Mouse (Mus musculus): ENCODE measurements at regions not wholly inside any gene's neighbourhood (a gene's known extent, or its start where the extent isn't known, plus 50 kb on each side); places are given as distances from the start of the nearest gene placed in this dataset.

- H3K9me3 ChIP-seq, result no peaks in the 10 kb centered on the region
- H3K27ac ChIP-seq, result no peak overlapping the region
- no peak overlapping the region for H3K4me3 ChIP-seq (replicated peaks)
- no peaks in the 10 kb centered on the region for H3K36me3 ChIP-seq
- H3K4me2 ChIP-seq, result no peak overlapping the region
- no peak overlapping the region for H3K9ac ChIP-seq (replicated peaks)
- WGBS, result 85% methylated on average over 3 of the region's 3 CpGs
- ATAC-seq (ENCODE audit: insufficient number of reproducible peaks, insufficient read depth, low FRiP score, low TSS enrichment, low read depth), result no peak
- no peaks in the 10 kb centered on the region for H3K4me1 ChIP-seq (replicated peaks)
- no peaks in the 10 kb centered on the region for H3K27me3 ChIP-seq
Observed at GRCm38 (mm10) chr4:56157521-56158065, 582.3 kb upstream of the Gm26657 start.

DNA sequence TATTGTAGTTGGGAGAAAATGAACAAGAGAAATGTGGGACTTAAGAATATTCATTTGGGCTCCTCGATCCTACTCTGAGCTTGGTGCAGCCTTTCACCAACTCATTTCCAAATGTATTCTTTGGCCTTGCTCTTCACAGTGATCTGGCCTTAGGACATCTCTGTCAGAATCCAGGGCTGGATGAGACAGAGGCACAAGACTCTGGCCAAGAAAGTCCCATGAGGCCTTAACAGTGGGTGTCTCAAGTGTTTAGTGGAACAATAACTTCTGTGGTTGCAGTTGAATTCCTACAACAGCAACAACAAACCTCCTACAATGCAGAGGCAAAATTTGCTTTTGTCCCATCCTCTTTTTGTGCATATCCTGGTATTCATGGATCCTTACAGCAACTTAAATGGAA, 589.2 kb upstream of the Gm26657 start:
- Histone ChIP-seq H3K4me1 (replicated peaks) (no peaks in the 10 kb centered on the region), H3K36me3 (no peaks in the 10 kb centered on the region), H3K4me3 (replicated peaks) (no peak overlapping the region), H3K27me3 (no peaks in the 10 kb centered on the region), H3K9ac (replicated peaks) (no peak overlapping the region), H3K4me2 (no peak overlapping the region), H3K9me3 (no peaks in the 10 kb centered on the region), H3K27ac (no peak overlapping the region)
- no peak for ATAC-seq (ENCODE audit: insufficient number of reproducible peaks, insufficient read depth, low FRiP score, low TSS enrichment, low read depth)
- 94% methylated on average over 1 of the region's 1 CpGs for WGBS

GRCm38 (mm10) chr4:56143827-56144226, 596.0 kb upstream of the Gm26657 start:
- Histone ChIP-seq H3K9me3 (no peaks in the 10 kb centered on the region), H3K36me3 (no peaks in the 10 kb centered on the region), H3K4me1 (replicated peaks) (no peaks in the 10 kb centered on the region), H3K9ac (replicated peaks) (no peak overlapping the region), H3K27me3 (no peaks in the 10 kb centered on the region), H3K4me2 (no peak overlapping the region), H3K4me3 (replicated peaks) (no peak overlapping the region), H3K27ac (no peak overlapping the region)
- no peak for ATAC-seq (ENCODE audit: insufficient number of reproducible peaks, insufficient read depth, low FRiP score, low TSS enrichment, low read depth)
- 92% methylated on average over 2 of the region's 2 CpGs for whole genome bisulfite sequencing

DNA sequence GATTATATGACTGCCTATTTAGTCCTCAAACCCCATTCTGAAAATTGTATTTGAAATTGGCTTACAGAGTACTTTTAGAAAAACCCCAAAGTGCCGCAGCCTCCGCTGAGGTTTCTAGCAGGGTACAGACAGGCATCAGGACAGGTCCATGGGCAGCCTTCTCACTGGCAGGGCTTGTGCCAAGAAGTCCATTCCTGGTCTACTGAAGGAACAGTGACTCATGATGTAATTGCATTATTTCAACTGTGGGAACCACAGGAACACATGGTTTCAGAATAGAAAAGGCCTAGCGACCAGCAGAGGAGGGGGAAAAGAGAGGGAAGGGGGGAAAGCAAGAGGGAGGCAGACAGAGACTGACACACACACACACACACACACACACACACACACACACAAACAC, 603.0 kb upstream of the Gm26657 start:
- no peaks in the 10 kb centered on the region for H3K36me3 ChIP-seq
- H3K27ac ChIP-seq, result no peak overlapping the region

DNA sequence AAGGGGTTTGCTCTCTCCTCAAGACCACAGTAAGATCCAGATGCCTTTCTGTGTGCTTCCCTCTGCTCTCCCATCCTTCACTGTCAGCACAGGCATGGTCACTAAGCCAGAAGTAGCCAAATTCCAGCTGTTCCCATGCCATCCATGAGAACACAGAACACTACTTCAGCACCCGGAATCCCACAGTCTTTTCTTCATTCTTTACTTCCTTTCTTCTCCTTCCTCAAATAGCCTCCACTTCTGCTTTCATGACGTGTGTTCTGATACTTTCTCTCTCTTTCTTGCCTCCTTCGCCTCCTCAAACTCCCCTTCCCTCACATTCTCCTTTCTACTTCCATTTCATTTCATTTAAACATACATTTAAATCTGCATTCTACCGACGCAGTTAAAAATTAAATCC, 602.1 kb upstream of the Klf4 start:
- Histone ChIP-seq H3K9ac (replicated peaks) (no peak overlapping the region), H3K27me3 (no peaks in the 10 kb centered on the region), H3K4me3 (replicated peaks) (no peak overlapping the region), H3K27ac (no peak overlapping the region), H3K4me1 (replicated peaks) (no peaks in the 10 kb centered on the region), H3K9me3 (no peaks in the 10 kb centered on the region), H3K36me3 (no peaks in the 10 kb centered on the region), H3K4me2 (no peak overlapping the region)
- no peak for ATAC-seq (ENCODE audit: insufficient number of reproducible peaks, insufficient read depth, low FRiP score, low TSS enrichment, low read depth)
- 91% methylated on average over 5 of the region's 5 CpGs for WGBS

More for the DNA sequence above, 603.0 kb upstream of the Gm26657 start:
- WGBS, result 94% methylated on average over 3 of the region's 3 CpGs
- Histone ChIP-seq H3K4me3 (replicated peaks) (no peak overlapping the region), H3K4me1 (replicated peaks) (no peaks in the 10 kb centered on the region), H3K4me2 (no peak overlapping the region), H3K9ac (replicated peaks) (no peak overlapping the region), H3K9me3 (no peaks in the 10 kb centered on the region), H3K27me3 (no peaks in the 10 kb centered on the region)
- no peak for ATAC-seq (ENCODE audit: insufficient number of reproducible peaks, insufficient read depth, low FRiP score, low TSS enrichment, low read depth)

DNA sequence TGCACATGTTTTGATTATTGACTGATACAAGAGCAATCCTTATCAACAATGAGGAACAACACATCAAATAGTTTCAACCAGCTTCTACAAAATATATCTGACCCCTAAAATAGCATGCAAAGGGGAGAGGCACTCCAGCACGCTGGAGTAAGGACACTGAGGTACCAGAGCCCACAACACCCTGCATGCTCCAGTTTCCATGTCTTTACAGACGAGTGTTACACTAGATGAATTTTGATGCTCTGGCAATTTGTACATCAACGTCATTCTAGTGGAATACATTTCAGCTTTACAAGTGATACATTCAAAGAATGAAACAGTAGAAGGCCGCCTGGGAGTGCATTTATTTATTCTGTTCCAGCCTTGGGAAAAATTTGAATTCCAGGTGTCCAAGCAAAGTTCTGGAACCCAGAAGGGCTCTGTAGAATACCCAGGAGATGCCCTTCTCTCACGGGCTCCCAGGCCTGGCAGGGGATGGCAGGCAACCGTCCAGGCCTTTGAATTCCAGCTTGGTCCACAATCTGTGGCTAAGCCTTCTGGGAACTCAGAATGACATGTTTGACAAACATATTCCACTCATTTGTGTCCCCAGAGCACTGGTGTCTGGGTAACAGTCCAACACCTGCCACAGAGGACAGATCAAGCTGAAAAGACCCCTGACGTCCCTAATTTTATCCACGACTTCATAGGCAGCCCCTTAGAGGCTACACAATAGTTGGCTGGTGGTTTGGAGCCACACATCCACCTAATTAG, 595.6 kb upstream of the Klf4 start:
- ATAC-seq (ENCODE audit: insufficient number of reproducible peaks, insufficient read depth, low FRiP score, low TSS enrichment, low read depth), result no peak
- H3K27me3 ChIP-seq, result no peaks in the 10 kb centered on the region
- no peak overlapping the region for H3K4me2 ChIP-seq
- H3K4me1 ChIP-seq (replicated peaks), result no peaks in the 10 kb centered on the region
- no peak overlapping the region for H3K27ac ChIP-seq
- H3K9ac ChIP-seq (replicated peaks), result no peak overlapping the region
- WGBS, result 79% methylated on average over 8 of the region's 8 CpGs
- no peaks in the 10 kb centered on the region for H3K9me3 ChIP-seq
- H3K36me3 ChIP-seq, result no peaks in the 10 kb centered on the region
- H3K4me3 ChIP-seq (replicated peaks), result no peak overlapping the region

GRCm38 (mm10) chr4:56124515-56124914, 592.2 kb upstream of the Klf4 start:
- Histone ChIP-seq H3K27ac (no peak overlapping the region), H3K9me3 (no peaks in the 10 kb centered on the region), H3K9ac (replicated peaks) (no peak overlapping the region), H3K27me3 (no peaks in the 10 kb centered on the region), H3K36me3 (no peaks in the 10 kb centered on the region), H3K4me3 (replicated peaks) (no peak overlapping the region), H3K4me1 (replicated peaks) (no peaks in the 10 kb centered on the region), H3K4me2 (no peak overlapping the region)
- ATAC-seq (ENCODE audit: insufficient number of reproducible peaks, insufficient read depth, low FRiP score, low TSS enrichment, low read depth), result no peak

- no peaks in the 10 kb centered on the region for H3K27me3 ChIP-seq
- H3K4me1 ChIP-seq (replicated peaks), result no peaks in the 10 kb centered on the region
- 89% methylated on average over 5 of the region's 5 CpGs for WGBS
Observed at GRCm38 (mm10) chr4:56122198-56122597, 589.9 kb upstream of the Klf4 start.

DNA sequence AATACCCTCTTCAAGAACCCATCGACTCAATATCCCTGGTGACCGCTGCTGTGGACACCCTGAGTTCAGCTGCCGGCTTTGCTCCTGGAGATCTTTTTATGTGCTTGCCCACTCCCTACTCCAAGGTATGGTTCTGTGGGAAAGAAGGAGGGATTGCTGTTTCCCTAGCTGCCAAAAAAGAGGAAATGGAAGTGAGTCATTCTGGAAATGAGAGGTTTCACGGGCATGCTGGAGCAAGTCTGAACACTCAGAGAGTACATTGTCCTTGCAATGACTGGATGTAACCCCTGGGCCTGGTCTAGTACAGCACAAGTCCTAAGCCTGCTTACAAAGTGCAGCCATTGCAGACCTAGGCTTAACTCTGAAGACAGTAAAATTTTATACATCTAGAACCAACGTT, 589.4 kb upstream of the Klf4 start:
- no peaks in the 10 kb centered on the region for H3K36me3 ChIP-seq
- no peak overlapping the region for H3K9ac ChIP-seq (replicated peaks)
- no peak overlapping the region for H3K27ac ChIP-seq
- no peak for ATAC-seq (ENCODE audit: insufficient number of reproducible peaks, insufficient read depth, low FRiP score, low TSS enrichment, low read depth)
- no peaks in the 10 kb centered on the region for H3K4me1 ChIP-seq (replicated peaks)
- no peaks in the 10 kb centered on the region for H3K9me3 ChIP-seq
- WGBS, result 84% methylated on average over 5 of the region's 5 CpGs
- no peak overlapping the region for H3K4me2 ChIP-seq
- no peak overlapping the region for H3K4me3 ChIP-seq (replicated peaks)
- H3K27me3 ChIP-seq, result no peaks in the 10 kb centered on the region

More at GRCm38 (mm10) chr4:56122198-56122597, 589.9 kb upstream of the Klf4 start:
- no peak overlapping the region for H3K4me2 ChIP-seq
- no peak for ATAC-seq (ENCODE audit: insufficient number of reproducible peaks, insufficient read depth, low FRiP score, low TSS enrichment, low read depth)
- H3K9me3 ChIP-seq, result no peaks in the 10 kb centered on the region
- H3K9ac ChIP-seq (replicated peaks), result no peak overlapping the region
- H3K36me3 ChIP-seq, result no peaks in the 10 kb centered on the region
- no peak overlapping the region for H3K27ac ChIP-seq
- no peak overlapping the region for H3K4me3 ChIP-seq (replicated peaks)

- H3K9me3 ChIP-seq, result no peaks in the 10 kb centered on the region
- no peaks in the 10 kb centered on the region for H3K4me1 ChIP-seq (replicated peaks)
- no peak overlapping the region for H3K9ac ChIP-seq (replicated peaks)
- WGBS, result 85% methylated on average over 11 of the region's 11 CpGs
- H3K36me3 ChIP-seq, result no peaks in the 10 kb centered on the region
- H3K27ac ChIP-seq, result no peak overlapping the region
- no peaks in the 10 kb centered on the region for H3K27me3 ChIP-seq
- no peak overlapping the region for H3K4me3 ChIP-seq (replicated peaks)
- H3K4me2 ChIP-seq, result no peak overlapping the region
- ATAC-seq (ENCODE audit: insufficient number of reproducible peaks, insufficient read depth, low FRiP score, low TSS enrichment, low read depth), result no peak
Observed at GRCm38 (mm10) chr4:56120357-56120756, 588.1 kb upstream of the Klf4 start.

DNA sequence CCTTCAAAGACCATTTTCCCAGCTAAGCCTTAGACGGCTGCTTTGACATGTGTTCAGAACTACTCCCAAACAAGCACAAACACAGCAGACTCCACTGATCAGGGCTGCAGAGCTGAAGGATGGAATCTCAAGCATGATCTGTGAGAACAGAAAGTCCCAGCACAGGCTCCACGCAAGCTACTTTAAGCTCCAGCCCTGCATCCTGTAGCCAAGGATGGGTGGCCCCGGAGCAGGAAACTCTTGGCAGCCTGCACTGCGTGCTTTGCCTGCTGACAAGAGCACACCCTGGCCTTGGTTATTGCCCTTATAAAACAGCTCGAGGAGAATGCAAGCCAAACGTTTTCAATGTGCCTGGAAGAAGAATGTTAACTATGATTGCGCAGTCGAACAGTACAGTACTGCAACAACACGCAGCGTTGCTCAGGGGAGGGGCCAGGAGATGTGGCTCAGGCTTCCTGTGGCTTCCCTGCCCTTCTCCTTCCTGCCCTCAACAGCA, 581.5 kb upstream of the Klf4 start:
- Histone ChIP-seq H3K4me1 (replicated peaks) (peaks cover 13% of the 10 kb centered on the region), H3K4me3 (replicated peaks) (peak overlapping the region; percentile 27), H3K27ac (peak overlapping the region; percentile 83), H3K4me2 (peak overlapping the region; percentile 50), H3K36me3 (no peaks in the 10 kb centered on the region), H3K27me3 (no peaks in the 10 kb centered on the region), H3K9me3 (no peaks in the 10 kb centered on the region), H3K9ac (replicated peaks) (no peak overlapping the region)
- WGBS, result 11% methylated on average over 10 of the region's 10 CpGs
- peak; percentile 75; the same call in 1 of the 2 replicates for ATAC-seq (ENCODE audit: insufficient number of reproducible peaks, insufficient read depth, low FRiP score, low TSS enrichment, low read depth)

Data from limb, embryonic 12.5 days (tissue).